Mouse (Mus musculus): Measurements from ENCODE around the gene Mbnl2.

DNA sequence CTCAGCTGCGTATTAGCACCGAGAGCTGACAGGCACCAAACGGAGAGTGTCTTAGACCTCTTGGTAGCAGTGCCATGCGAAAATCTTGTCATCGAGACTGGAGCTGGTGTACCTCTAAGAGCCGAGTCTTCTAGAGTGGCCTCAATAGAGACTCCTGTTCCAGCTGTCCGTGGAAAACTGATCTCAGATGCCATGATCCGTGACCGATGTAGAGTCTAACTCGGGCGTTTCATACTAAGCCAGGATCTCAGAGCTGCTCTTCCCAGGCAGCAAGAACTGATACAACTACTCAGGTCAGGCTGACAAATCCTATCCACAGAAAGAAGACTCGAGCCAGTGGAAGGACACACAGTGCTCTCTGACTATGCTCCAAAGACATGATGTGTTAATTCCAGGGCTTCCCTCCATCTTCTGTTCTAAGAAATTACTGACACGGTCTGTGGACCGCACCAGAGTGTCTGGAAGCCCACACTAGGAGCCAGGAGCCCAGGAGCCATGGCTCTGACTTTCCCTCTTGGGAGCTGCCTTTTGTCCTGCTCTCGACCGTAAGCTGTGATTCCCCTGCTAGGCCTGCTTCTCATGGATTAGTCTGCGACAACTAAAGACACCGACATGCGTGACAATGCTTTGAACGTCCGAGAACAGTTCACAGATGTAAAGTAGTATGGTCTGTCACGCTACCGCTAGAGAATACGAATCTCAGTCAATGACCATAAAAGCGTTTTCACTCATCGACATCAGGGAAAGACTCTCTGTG, 106.1 kb downstream of the Mbnl2 start:
- TF ChIP-seq CTCF (IDR thresholded peaks at IDR 0.05; ENCODE audit: borderline replicate concordance, insufficient read depth, low read depth, low read length) (no peak), POLR2A (IDR thresholded peaks at IDR 0.05; ENCODE audit: borderline replicate concordance, insufficient read depth, low read length) (no peak)
